Mouse (Mus musculus): ENCODE measurements around the gene Ppp1r27. TPM values are rescaled to one million over a fixed set of nuclear protein-coding genes. Genes with fewer than 3 reads are reported as not detected.

The Ppp1r27 gene
- polyA plus RNA-seq (2014; fragmentation: Nextera tagmentation; extraction: Ambion mirVana): 0.47 and 0.85 TPM in 2 replicates

- Histone ChIP-seq H3K36me3 (ENCODE audit: control insufficient read depth, insufficient read depth, low read length) (no peaks in the 10 kb centered on the region; the same call in 1 of the 2 replicates), H3K4me2 (ENCODE audit: low read depth, severe bottlenecking) (peak within 1 kb of the TSS; percentile 88), H3K4me3 (ENCODE audit: low read depth, low read length) (peak within 1 kb of the TSS; percentile 95), H3K27ac (replicated peaks; ENCODE audit: low read depth, low read length) (0 out of 2 replicates have a peak within 1 kb of the TSS, but pooled peaks have one; percentile 10), H3K27me3 (ENCODE audit: control insufficient read depth, insufficient read depth, low read length) (no peaks in the 10 kb centered on the region), H3K4me1 (ENCODE audit: control insufficient read depth, insufficient read depth, low read length) (peaks cover 15% of the 10 kb centered on the region), H3K9ac (ENCODE audit: low read length) (peak within 1 kb of the TSS; percentile 98), H3K9me3 (ENCODE audit: control insufficient read depth, low read length) (no peaks in the 10 kb centered on the region)
- ATAC-seq (ENCODE audit: insufficient number of reproducible peaks, low FRiP score, low TSS enrichment, low read depth): no peak
- 95% methylated on average over 28 of the region's 28 CpGs for WGBS
- DNase-seq (ENCODE audit: low spot score): no peak
Measured at GRCm38 (mm10) chr11:120550810-120551440, at the start of gene Ppp1r27. Ppp1r27 (minus strand) TSS chr11:120551132.

DNA sequence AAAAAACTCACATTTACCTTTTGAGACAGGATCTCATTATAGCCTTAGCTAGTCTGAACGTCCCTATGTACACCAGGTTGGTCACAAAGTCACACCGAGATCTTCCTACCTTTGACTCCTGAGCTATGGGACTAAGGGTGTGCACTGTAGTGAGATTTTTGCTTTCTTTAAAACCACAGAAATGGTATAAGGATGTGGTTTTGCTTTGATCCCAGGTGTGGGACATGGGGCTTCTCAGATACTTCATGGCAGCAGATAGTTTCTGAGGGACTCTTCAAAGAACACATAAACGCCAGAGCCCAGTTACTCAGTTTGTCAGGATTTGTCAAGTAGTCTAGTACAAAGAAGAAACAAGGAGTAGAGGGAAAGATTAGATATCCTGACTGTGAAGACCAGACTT, 49.8 kb upstream of the Ppp1r27 start:
- Histone ChIP-seq H3K4me2 (ENCODE audit: low read depth, severe bottlenecking) (no peak overlapping the region), H3K9ac (ENCODE audit: low read length) (no peak overlapping the region), H3K27me3 (ENCODE audit: control insufficient read depth, insufficient read depth, low read length) (no peaks in the 10 kb centered on the region), H3K4me3 (ENCODE audit: low read depth, low read length) (no peak overlapping the region), H3K36me3 (ENCODE audit: control insufficient read depth, insufficient read depth, low read length) (peaks cover 14% of the 10 kb centered on the region), H3K27ac (replicated peaks; ENCODE audit: low read depth, low read length) (no peak overlapping the region), H3K4me1 (ENCODE audit: control insufficient read depth, insufficient read depth, low read length) (peaks cover 14% of the 10 kb centered on the region), H3K9me3 (ENCODE audit: control insufficient read depth, low read length) (no peaks in the 10 kb centered on the region)
- ATAC-seq (ENCODE audit: insufficient number of reproducible peaks, low FRiP score, low TSS enrichment, low read depth): no peak
- 90% methylated on average over 3 of the region's 3 CpGs for WGBS
- no peak for DNase-seq (ENCODE audit: low spot score)

GRCm38 (mm10) chr11:120598990-120599549, 48.1 kb upstream of the Ppp1r27 start:
- Histone ChIP-seq H3K27me3 (ENCODE audit: control insufficient read depth, insufficient read depth, low read length) (no peaks in the 10 kb centered on the region), H3K4me3 (ENCODE audit: low read depth, low read length) (peak overlapping the region; percentile 96), H3K4me1 (ENCODE audit: control insufficient read depth, insufficient read depth, low read length) (peaks cover 14% of the 10 kb centered on the region), H3K9ac (ENCODE audit: low read length) (peak overlapping the region; percentile 100), H3K4me2 (ENCODE audit: low read depth, severe bottlenecking) (peak overlapping the region; percentile 95), H3K27ac (replicated peaks; ENCODE audit: low read depth, low read length) (no peak overlapping the region), H3K36me3 (ENCODE audit: control insufficient read depth, insufficient read depth, low read length) (peaks cover 22% of the 10 kb centered on the region), H3K9me3 (ENCODE audit: control insufficient read depth, low read length) (no peaks in the 10 kb centered on the region)
- ATAC-seq (ENCODE audit: insufficient number of reproducible peaks, low FRiP score, low TSS enrichment, low read depth) (no peak), DNase-seq (ENCODE audit: low spot score) (no peak)
- 48% methylated on average over 17 of the region's 17 CpGs for WGBS

GRCm38 (mm10) chr11:120598283-120598989, 47.5 kb upstream of the Ppp1r27 start, which contains the start of the genes Alyref and Anapc11:
Alyref (minus strand) TSS chr11:120598365.
Anapc11 (plus strand) TSS chr11:120598421.
- ATAC-seq (ENCODE audit: insufficient number of reproducible peaks, low FRiP score, low TSS enrichment, low read depth): peak; percentile 96
- under 1% methylated on average over 88 of the region's 88 CpGs for WGBS
- Histone ChIP-seq H3K9ac (ENCODE audit: low read length) (peak within 1 kb of the TSS; percentile 100), H3K27ac (replicated peaks; ENCODE audit: low read depth, low read length) (peak within 1 kb of the TSS; percentile 85), H3K4me3 (ENCODE audit: low read depth, low read length) (peak within 1 kb of the TSS; percentile 96), H3K9me3 (ENCODE audit: control insufficient read depth, low read length) (no peaks in the 10 kb centered on the region), H3K27me3 (ENCODE audit: control insufficient read depth, insufficient read depth, low read length) (no peaks in the 10 kb centered on the region), H3K4me2 (ENCODE audit: low read depth, severe bottlenecking) (peak within 1 kb of the TSS; percentile 95), H3K36me3 (ENCODE audit: control insufficient read depth, insufficient read depth, low read length) (peaks cover 27% of the 10 kb centered on the region), H3K4me1 (ENCODE audit: control insufficient read depth, insufficient read depth, low read length) (peaks cover 14% of the 10 kb centered on the region)
- peak; percentile 95 for DNase-seq (ENCODE audit: low spot score)

GRCm38 (mm10) chr11:120597240-120598235, 46.6 kb upstream of the Ppp1r27 start:
- Histone ChIP-seq H3K9me3 (ENCODE audit: control insufficient read depth, low read length) (no peaks in the 10 kb centered on the region), H3K36me3 (ENCODE audit: control insufficient read depth, insufficient read depth, low read length) (peaks cover 29% of the 10 kb centered on the region), H3K4me1 (ENCODE audit: control insufficient read depth, insufficient read depth, low read length) (peaks cover 14% of the 10 kb centered on the region), H3K27me3 (ENCODE audit: control insufficient read depth, insufficient read depth, low read length) (no peaks in the 10 kb centered on the region), H3K9ac (ENCODE audit: low read length) (peak overlapping the region; percentile 100), H3K4me3 (ENCODE audit: low read depth, low read length) (peak overlapping the region; percentile 96), H3K4me2 (ENCODE audit: low read depth, severe bottlenecking) (peak overlapping the region; percentile 95), H3K27ac (replicated peaks; ENCODE audit: low read depth, low read length) (peak overlapping the region; percentile 85)
- WGBS: 5% methylated on average over 86 of the region's 99 CpGs
- ATAC-seq (ENCODE audit: insufficient number of reproducible peaks, low FRiP score, low TSS enrichment, low read depth): peak; percentile 29
- DNase-seq (ENCODE audit: low spot score): no peak

GRCm38 (mm10) chr11:120588531-120588930, 37.6 kb upstream of the Ppp1r27 start:
- H3K36me3 ChIP-seq (ENCODE audit: control insufficient read depth, insufficient read depth, low read length): peaks cover 29% of the 10 kb centered on the region
- H3K4me1 ChIP-seq (ENCODE audit: control insufficient read depth, insufficient read depth, low read length): no peaks in the 10 kb centered on the region
- ATAC-seq (ENCODE audit: insufficient number of reproducible peaks, low FRiP score, low TSS enrichment, low read depth): no peak
- peaks cover 2% of the 10 kb centered on the region; the same call in 1 of the 2 replicates for H3K9me3 ChIP-seq (ENCODE audit: control insufficient read depth, low read length)
- DNase-seq (ENCODE audit: low spot score): no peak
- H3K4me3 ChIP-seq (ENCODE audit: low read depth, low read length): no peak overlapping the region
- H3K27ac ChIP-seq (replicated peaks; ENCODE audit: low read depth, low read length): no peak overlapping the region
- no peaks in the 10 kb centered on the region for H3K27me3 ChIP-seq (ENCODE audit: control insufficient read depth, insufficient read depth, low read length)
- H3K9ac ChIP-seq (ENCODE audit: low read length): no peak overlapping the region
- 94% methylated on average over 6 of the region's 6 CpGs for WGBS
- no peak overlapping the region for H3K4me2 ChIP-seq (ENCODE audit: low read depth, severe bottlenecking)

DNA sequence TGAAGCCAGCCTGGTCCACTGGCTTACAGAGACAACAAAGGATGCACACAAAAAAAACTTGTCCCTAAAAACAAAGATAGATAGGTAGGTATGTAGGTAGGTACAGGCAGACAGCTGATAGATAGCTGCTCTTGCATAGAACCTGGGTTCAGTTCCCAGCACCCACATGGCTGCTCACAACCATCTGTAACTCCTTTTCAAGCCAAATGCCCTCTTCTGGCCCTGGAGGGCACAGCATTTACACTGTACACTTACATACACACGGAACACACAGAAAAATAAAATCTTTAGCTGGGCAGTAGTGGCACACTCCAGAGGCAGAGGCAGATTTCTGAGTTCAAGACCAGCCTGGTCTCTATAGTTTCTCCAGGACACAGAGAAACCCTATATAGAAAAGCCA, 33.0 kb upstream of the Ppp1r27 start:
- Histone ChIP-seq H3K4me1 (ENCODE audit: control insufficient read depth, insufficient read depth, low read length) (peaks cover 12% of the 10 kb centered on the region), H3K4me3 (ENCODE audit: low read depth, low read length) (no peak overlapping the region; the same call in 1 of the 2 replicates), H3K9me3 (ENCODE audit: control insufficient read depth, low read length) (peaks cover 2% of the 10 kb centered on the region; the same call in 1 of the 2 replicates), H3K4me2 (ENCODE audit: low read depth, severe bottlenecking) (no peak overlapping the region), H3K9ac (ENCODE audit: low read length) (no peak overlapping the region), H3K36me3 (ENCODE audit: control insufficient read depth, insufficient read depth, low read length) (peaks cover 20% of the 10 kb centered on the region), H3K27ac (replicated peaks; ENCODE audit: low read depth, low read length) (no peak overlapping the region), H3K27me3 (ENCODE audit: control insufficient read depth, insufficient read depth, low read length) (no peaks in the 10 kb centered on the region)
- WGBS: 97% methylated on average over 1 of the region's 1 CpGs
- no peak for ATAC-seq (ENCODE audit: insufficient number of reproducible peaks, low FRiP score, low TSS enrichment, low read depth)
- DNase-seq (ENCODE audit: low spot score): no peak

Measured in limb, embryonic 11.5 days (tissue).